Mouse (Mus musculus): ENCODE results near the gene Rab44. TPM values are rescaled to one million over a fixed set of nuclear protein-coding genes. Genes with fewer than 3 reads are reported as not detected.
A peak's percentile ranks its signal among the peaks of the same experiment; 100 is the strongest.

Gene Rab44
- polyA plus RNA-seq, 1 experiment from 2014 or later: 0.26 TPM

- Histone ChIP-seq H3K4me2 (replicated peaks; ENCODE audit: low read depth, low read length) (no peak overlapping the region), H3K9me3 (ENCODE audit: low read length) (no peaks in the 10 kb centered on the region), H3K27me3 (ENCODE audit: insufficient read depth, low read length) (no peaks in the 10 kb centered on the region), H3K9ac (replicated peaks; ENCODE audit: low read length) (no peak overlapping the region), H3K4me3 (ENCODE audit: low read length) (no peak overlapping the region), H3K27ac (ENCODE audit: low read length) (peak overlapping the region; percentile 78), H3K4me1 (ENCODE audit: insufficient read depth, low read length) (peaks cover 16% of the 10 kb centered on the region), H3K36me3 (ENCODE audit: insufficient read depth, low read length) (no peaks in the 10 kb centered on the region)
- ATAC-seq (ENCODE audit: low FRiP score, low TSS enrichment): peak; percentile 90
- 35% methylated on average over 6 of the region's 6 CpGs for WGBS
Observed at GRCm38 (mm10) chr17:29123578-29124174, 9.7 kb downstream of the Rab44 start.

DNA sequence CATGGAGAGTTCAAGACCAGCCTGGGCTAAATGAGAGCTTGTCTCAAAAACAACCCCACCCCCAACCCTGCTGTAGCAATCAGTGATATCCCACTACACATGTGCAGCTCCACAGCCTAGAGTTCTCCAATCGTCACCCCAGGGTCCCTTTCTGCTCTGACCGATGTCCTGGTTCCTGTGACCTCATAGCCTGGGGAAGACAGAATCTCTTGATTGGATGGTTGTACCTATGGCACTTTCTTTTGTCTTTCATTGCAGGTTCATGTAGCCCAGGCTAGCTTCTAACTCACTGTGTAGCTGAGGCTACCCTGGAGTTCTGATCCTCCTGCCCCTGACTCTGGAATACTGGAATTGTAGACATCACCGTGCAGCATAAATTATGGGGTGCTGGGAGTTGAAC lies 12.6 kb downstream of the Rab44 start:
- no peak for ATAC-seq (ENCODE audit: low FRiP score, low TSS enrichment)

GRCm38 (mm10) chr17:29129341-29129740 lies 15.4 kb downstream of the Rab44 start:
- no peak for ATAC-seq (ENCODE audit: low FRiP score, low TSS enrichment)
- H3K9me3 ChIP-seq (ENCODE audit: low read length): no peaks in the 10 kb centered on the region
- H3K27ac ChIP-seq (ENCODE audit: low read length): no peak overlapping the region
- H3K4me1 ChIP-seq (ENCODE audit: insufficient read depth, low read length): no peaks in the 10 kb centered on the region
- H3K4me3 ChIP-seq (ENCODE audit: low read length): no peak overlapping the region
- H3K9ac ChIP-seq (replicated peaks; ENCODE audit: low read length): no peak overlapping the region
- no peaks in the 10 kb centered on the region for H3K36me3 ChIP-seq (ENCODE audit: insufficient read depth, low read length)
- H3K4me2 ChIP-seq (replicated peaks; ENCODE audit: low read depth, low read length): no peak overlapping the region
- 60% methylated on average over 5 of the region's 5 CpGs for WGBS
- H3K27me3 ChIP-seq (ENCODE audit: insufficient read depth, low read length): no peaks in the 10 kb centered on the region

More for the DNA sequence above, 12.6 kb downstream of the Rab44 start:
- no peaks in the 10 kb centered on the region for H3K36me3 ChIP-seq (ENCODE audit: insufficient read depth, low read length)
- no peaks in the 10 kb centered on the region for H3K27me3 ChIP-seq (ENCODE audit: insufficient read depth, low read length)
- H3K4me3 ChIP-seq (ENCODE audit: low read length): no peak overlapping the region
- no peak overlapping the region for H3K4me2 ChIP-seq (replicated peaks; ENCODE audit: low read depth, low read length)
- no peak overlapping the region for H3K27ac ChIP-seq (ENCODE audit: low read length)
- H3K9ac ChIP-seq (replicated peaks; ENCODE audit: low read length): no peak overlapping the region
- peaks cover 16% of the 10 kb centered on the region for H3K4me1 ChIP-seq (ENCODE audit: insufficient read depth, low read length)
- H3K9me3 ChIP-seq (ENCODE audit: low read length): no peaks in the 10 kb centered on the region
- WGBS: 90% methylated on average over 3 of the region's 3 CpGs

DNA sequence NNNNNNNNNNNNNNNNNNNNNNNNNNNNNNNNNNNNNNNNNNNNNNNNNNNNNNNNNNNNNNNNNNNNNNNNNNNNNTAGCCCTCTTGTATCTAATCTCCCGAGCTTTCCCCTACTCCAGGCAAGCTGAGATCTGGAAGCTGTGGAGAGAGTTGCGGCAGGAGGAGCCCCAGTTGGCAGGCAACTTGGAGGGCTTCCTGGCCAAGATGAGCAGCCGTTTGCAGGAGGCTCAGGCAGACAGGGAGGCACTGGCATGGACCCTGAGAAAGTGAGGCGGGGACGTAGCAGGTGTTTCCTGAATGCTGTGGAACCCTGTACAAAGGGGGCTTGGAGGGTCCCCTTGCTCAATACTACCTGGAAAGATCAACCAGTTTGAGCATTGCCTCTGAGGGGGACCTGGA lies 21.1 kb downstream of the Rab44 start:
- ATAC-seq (ENCODE audit: low FRiP score, low TSS enrichment): no peak

DNA sequence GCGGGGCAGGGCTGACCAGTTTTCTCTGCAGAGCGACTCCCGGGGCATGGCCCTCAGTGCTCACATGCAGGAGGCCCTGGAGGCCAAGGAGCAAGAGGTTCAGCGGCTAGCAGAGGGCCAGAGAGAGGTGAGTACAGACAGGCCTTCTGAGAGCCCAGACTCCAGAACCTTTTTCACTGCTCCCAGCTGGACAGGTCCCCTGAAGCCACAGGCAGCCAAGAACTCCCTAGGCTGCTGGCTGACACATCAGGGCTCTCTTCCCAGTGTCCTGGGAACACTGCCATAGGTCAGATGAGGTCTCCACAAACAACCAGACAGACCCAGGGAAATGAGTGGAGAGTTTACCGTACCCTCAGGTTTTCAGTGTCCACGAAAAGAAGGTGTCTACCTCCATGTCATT lies 22.3 kb downstream of the Rab44 start:
- Histone ChIP-seq H3K9ac (replicated peaks; ENCODE audit: low read length) (no peak overlapping the region), H3K4me3 (ENCODE audit: low read length) (no peak overlapping the region), H3K36me3 (ENCODE audit: insufficient read depth, low read length) (no peaks in the 10 kb centered on the region), H3K9me3 (ENCODE audit: low read length) (no peaks in the 10 kb centered on the region), H3K4me1 (ENCODE audit: insufficient read depth, low read length) (no peaks in the 10 kb centered on the region), H3K4me2 (replicated peaks; ENCODE audit: low read depth, low read length) (no peak overlapping the region), H3K27ac (ENCODE audit: low read length) (no peak overlapping the region), H3K27me3 (ENCODE audit: insufficient read depth, low read length) (no peaks in the 10 kb centered on the region)
- ATAC-seq (ENCODE audit: low FRiP score, low TSS enrichment): no peak
- 54% methylated on average over 6 of the region's 6 CpGs for WGBS

More for the DNA sequence above, 21.1 kb downstream of the Rab44 start:
- no peak overlapping the region for H3K27ac ChIP-seq (ENCODE audit: low read length)
- no peaks in the 10 kb centered on the region for H3K4me1 ChIP-seq (ENCODE audit: insufficient read depth, low read length)
- H3K4me3 ChIP-seq (ENCODE audit: low read length): no peak overlapping the region
- WGBS: 66% methylated on average over 5 of the region's 5 CpGs
- no peaks in the 10 kb centered on the region for H3K9me3 ChIP-seq (ENCODE audit: low read length)
- no peak overlapping the region for H3K9ac ChIP-seq (replicated peaks; ENCODE audit: low read length)
- H3K36me3 ChIP-seq (ENCODE audit: insufficient read depth, low read length): no peaks in the 10 kb centered on the region
- H3K27me3 ChIP-seq (ENCODE audit: insufficient read depth, low read length): no peaks in the 10 kb centered on the region
- no peak overlapping the region for H3K4me2 ChIP-seq (replicated peaks; ENCODE audit: low read depth, low read length)

GRCm38 (mm10) chr17:29137906-29138305 lies 24.0 kb downstream of the Rab44 start:
- no peak for ATAC-seq (ENCODE audit: low FRiP score, low TSS enrichment)

DNA sequence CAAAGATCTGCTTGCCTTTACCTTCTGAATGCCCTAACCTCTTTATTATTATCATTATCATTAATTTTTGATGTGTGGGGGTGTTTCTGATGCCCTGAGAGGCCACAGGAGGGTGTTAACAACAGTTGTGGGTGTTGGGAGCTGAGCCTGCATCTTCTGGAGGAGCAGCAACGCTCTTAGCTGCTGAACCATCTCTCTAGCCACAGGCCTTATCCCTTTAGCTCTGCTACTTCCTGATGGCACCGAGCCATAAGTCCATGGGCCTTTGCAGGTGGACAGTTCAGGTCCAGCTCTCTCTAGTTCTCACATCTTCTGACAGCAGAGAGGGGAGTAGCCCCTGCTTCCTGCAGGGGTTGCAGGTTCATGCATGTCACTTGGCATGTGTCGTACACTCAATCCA lies 27.6 kb downstream of the Rab44 start:
- no peaks in the 10 kb centered on the region for H3K27me3 ChIP-seq (ENCODE audit: insufficient read depth, low read length)

More at GRCm38 (mm10) chr17:29137906-29138305, 24.0 kb downstream of the Rab44 start:
- Histone ChIP-seq H3K4me3 (ENCODE audit: low read length) (no peak overlapping the region), H3K27me3 (ENCODE audit: insufficient read depth, low read length) (no peaks in the 10 kb centered on the region), H3K9me3 (ENCODE audit: low read length) (no peaks in the 10 kb centered on the region), H3K27ac (ENCODE audit: low read length) (no peak overlapping the region), H3K4me1 (ENCODE audit: insufficient read depth, low read length) (no peaks in the 10 kb centered on the region), H3K9ac (replicated peaks; ENCODE audit: low read length) (no peak overlapping the region), H3K36me3 (ENCODE audit: insufficient read depth, low read length) (no peaks in the 10 kb centered on the region), H3K4me2 (replicated peaks; ENCODE audit: low read depth, low read length) (no peak overlapping the region)
- 82% methylated on average over 7 of the region's 7 CpGs for WGBS

DNA sequence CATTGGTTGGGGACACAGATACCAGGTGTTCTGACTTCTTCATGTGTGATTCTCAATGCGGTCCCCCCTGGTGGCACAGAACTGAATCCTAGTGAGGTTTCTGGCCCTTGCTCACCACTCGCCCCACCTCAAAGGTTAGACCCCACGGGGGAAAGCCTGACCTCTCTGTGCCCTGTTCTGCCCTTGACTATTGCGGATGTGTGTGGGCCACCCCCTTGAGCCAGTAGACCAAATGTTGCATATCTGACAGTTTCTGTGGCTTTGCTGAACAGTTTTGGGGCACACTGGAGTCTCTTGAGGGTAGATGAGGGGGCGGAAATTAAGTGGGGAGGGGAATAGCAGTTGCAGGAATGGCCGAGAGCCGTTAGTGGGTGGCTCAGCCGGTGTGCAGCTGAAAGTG lies 29.3 kb downstream of the Rab44 start:
- no peaks in the 10 kb centered on the region for H3K36me3 ChIP-seq (ENCODE audit: insufficient read depth, low read length)
- H3K4me3 ChIP-seq (ENCODE audit: low read length): no peak overlapping the region
- no peaks in the 10 kb centered on the region; the same call in 1 of the 2 replicates for H3K9me3 ChIP-seq (ENCODE audit: low read length)
- 67% methylated on average over 8 of the region's 8 CpGs for WGBS
- no peak overlapping the region for H3K27ac ChIP-seq (ENCODE audit: low read length)
- no peaks in the 10 kb centered on the region for H3K27me3 ChIP-seq (ENCODE audit: insufficient read depth, low read length)
- ATAC-seq (ENCODE audit: low FRiP score, low TSS enrichment): no peak
- no peak overlapping the region for H3K9ac ChIP-seq (replicated peaks; ENCODE audit: low read length)
- no peaks in the 10 kb centered on the region for H3K4me1 ChIP-seq (ENCODE audit: insufficient read depth, low read length)
- H3K4me2 ChIP-seq (replicated peaks; ENCODE audit: low read depth, low read length): no peak overlapping the region

More for the DNA sequence above, 27.6 kb downstream of the Rab44 start:
- H3K4me1 ChIP-seq (ENCODE audit: insufficient read depth, low read length): no peaks in the 10 kb centered on the region
- ATAC-seq (ENCODE audit: low FRiP score, low TSS enrichment): no peak
- no peak overlapping the region for H3K4me2 ChIP-seq (replicated peaks; ENCODE audit: low read depth, low read length)
- H3K36me3 ChIP-seq (ENCODE audit: insufficient read depth, low read length): no peaks in the 10 kb centered on the region
- H3K4me3 ChIP-seq (ENCODE audit: low read length): no peak overlapping the region
- WGBS: 88% methylated on average over 3 of the region's 3 CpGs
- no peak overlapping the region for H3K9ac ChIP-seq (replicated peaks; ENCODE audit: low read length)
- H3K9me3 ChIP-seq (ENCODE audit: low read length): no peaks in the 10 kb centered on the region; the same call in 1 of the 2 replicates
- no peak overlapping the region for H3K27ac ChIP-seq (ENCODE audit: low read length)

GRCm38 (mm10) chr17:29145101-29145500 lies 31.2 kb downstream of the Rab44 start:
- Histone ChIP-seq H3K27me3 (ENCODE audit: insufficient read depth, low read length) (no peaks in the 10 kb centered on the region), H3K36me3 (ENCODE audit: insufficient read depth, low read length) (no peaks in the 10 kb centered on the region), H3K4me2 (replicated peaks; ENCODE audit: low read depth, low read length) (no peak overlapping the region), H3K4me3 (ENCODE audit: low read length) (no peak overlapping the region), H3K27ac (ENCODE audit: low read length) (no peak overlapping the region), H3K9me3 (ENCODE audit: low read length) (no peaks in the 10 kb centered on the region; the same call in 1 of the 2 replicates), H3K4me1 (ENCODE audit: insufficient read depth, low read length) (no peaks in the 10 kb centered on the region), H3K9ac (replicated peaks; ENCODE audit: low read length) (no peak overlapping the region)
- no peak for ATAC-seq (ENCODE audit: low FRiP score, low TSS enrichment)
- WGBS: 89% methylated on average over 12 of the region's 12 CpGs

DNA sequence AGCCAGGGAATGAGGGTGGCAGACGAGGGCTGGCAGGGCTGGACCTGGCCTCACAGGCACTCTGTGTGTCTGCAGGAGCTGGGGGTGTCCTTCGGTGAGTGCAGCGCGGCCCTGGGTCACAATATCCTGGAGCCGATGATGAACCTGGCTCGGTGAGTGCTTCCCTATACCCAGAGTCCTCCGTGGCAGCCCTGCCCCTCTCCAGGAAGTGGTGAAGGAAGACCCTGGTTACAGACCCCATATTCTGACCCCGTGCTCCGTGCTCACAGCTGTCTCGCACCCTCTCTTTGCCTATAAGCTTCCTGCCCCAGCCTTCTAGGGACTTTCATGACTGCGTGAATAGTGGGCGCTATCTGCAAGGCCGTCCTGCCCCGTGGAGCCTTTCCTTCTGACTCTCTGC lies 33.3 kb downstream of the Rab44 start:
- no peak for ATAC-seq (ENCODE audit: low FRiP score, low TSS enrichment)
- no peak overlapping the region for H3K27ac ChIP-seq (ENCODE audit: low read length)
- no peaks in the 10 kb centered on the region for H3K4me1 ChIP-seq (ENCODE audit: insufficient read depth, low read length)
- H3K4me2 ChIP-seq (replicated peaks; ENCODE audit: low read depth, low read length): no peak overlapping the region
- no peak overlapping the region for H3K4me3 ChIP-seq (ENCODE audit: low read length)
- H3K36me3 ChIP-seq (ENCODE audit: insufficient read depth, low read length): no peaks in the 10 kb centered on the region
- 81% methylated on average over 14 of the region's 14 CpGs for WGBS
- no peak overlapping the region for H3K9ac ChIP-seq (replicated peaks; ENCODE audit: low read length)
- H3K9me3 ChIP-seq (ENCODE audit: low read length): no peaks in the 10 kb centered on the region; the same call in 1 of the 2 replicates
- H3K27me3 ChIP-seq (ENCODE audit: insufficient read depth, low read length): no peaks in the 10 kb centered on the region
